30 mouse cellular contexts compared by ENCODE assay signal in the genomic region with DNA sequence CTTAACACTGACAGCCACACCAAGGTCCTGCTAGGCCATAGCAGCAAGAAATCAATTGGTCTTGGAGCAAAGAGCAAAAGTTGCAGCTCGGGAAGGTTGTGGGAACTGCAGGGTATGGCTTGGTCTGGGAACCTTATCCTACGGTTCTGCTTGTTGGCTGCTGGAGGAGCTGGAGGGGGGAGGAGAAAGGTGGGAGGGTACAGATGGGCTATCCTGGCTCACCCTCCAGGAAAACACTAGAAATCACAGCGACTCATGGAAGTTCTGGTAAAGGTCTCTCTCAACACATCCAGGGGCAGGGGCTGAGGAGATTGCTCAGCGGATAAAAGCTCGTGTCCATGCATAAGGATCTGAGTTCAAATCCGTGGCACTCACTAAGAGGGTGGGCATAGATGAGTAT.
"Had no signal": no experiment of that assay in that cellular context is flagged by ENCODE, and none has a peak within 500 bp of the region (broad histone marks: within the 10 kb centered on the region; RNA-seq: fewer than 3 reads in every experiment).

No protein-coding gene starts in this region.

- DNase-seq: liver; liver, embryonic 13.5 days; liver, postnatal 0 days; lung, adult 18-20 months; lung, adult 2 months; lung, embryonic 14.5 days; lung, postnatal 10 days; lung, postnatal 14 days; lung, postnatal 36 days; lung, postnatal 4 days; midbrain, embryonic 14.5 days had no signal

- H3K9me3 ChIP-seq: limb, embryonic 10.5 days; limb, embryonic 12.5 days; limb, embryonic 13.5 days; limb, embryonic 15.5 days; liver, embryonic 13.5 days; liver, embryonic 15.5 days; lung, embryonic 15.5 days; megakaryocyte, embryonic 14.5 days; midbrain, embryonic 12.5 days; midbrain, embryonic 13.5 days; midbrain, embryonic 15.5 days; neural tube, embryonic 12.5 days; neural tube, embryonic 13.5 days had no signal

- H3K4me1 ChIP-seq: limb, embryonic 12.5 days; limb, embryonic 13.5 days; limb, embryonic 15.5 days; liver, embryonic 13.5 days; liver, embryonic 15.5 days; lung, embryonic 15.5 days had no signal

- H3K27ac ChIP-seq: left cerebral cortex, adult 2 months; limb, embryonic 10.5 days; limb, embryonic 12.5 days; limb, embryonic 13.5 days; limb, embryonic 15.5 days; liver, embryonic 13.5 days; liver, embryonic 14.5 days; liver, embryonic 15.5 days; lung, embryonic 15.5 days; macrophage; midbrain, embryonic 13.5 days; midbrain, embryonic 15.5 days; neural tube, embryonic 12.5 days; neural tube, embryonic 13.5 days had no signal

- H3K4me2 ChIP-seq: limb, embryonic 12.5 days; limb, embryonic 13.5 days; limb, embryonic 15.5 days; liver, embryonic 11.5 days; liver, embryonic 13.5 days; liver, embryonic 15.5 days; lung, embryonic 14.5 days; lung, embryonic 15.5 days; midbrain, embryonic 11.5 days; midbrain, embryonic 12.5 days; midbrain, embryonic 13.5 days; midbrain, embryonic 15.5 days; neural tube, embryonic 12.5 days; neural tube, embryonic 13.5 days had no signal

- ATAC-seq: liver, postnatal 0 days; lung, postnatal 0 days; midbrain, embryonic 13.5 days; midbrain, embryonic 15.5 days had no signal

- H3K4me3 ChIP-seq: left cerebral cortex, adult 2 months; limb, embryonic 10.5 days; limb, embryonic 12.5 days; limb, embryonic 13.5 days; limb, embryonic 15.5 days; liver, embryonic 13.5 days; liver, embryonic 15.5 days; lung, embryonic 15.5 days; megakaryocyte, embryonic 14.5 days; midbrain, embryonic 12.5 days; midbrain, embryonic 13.5 days; midbrain, embryonic 15.5 days; myocyte; neural tube, embryonic 12.5 days; neural tube, embryonic 13.5 days had no signal

- H3K27me3 ChIP-seq: liver, embryonic 13.5 days; liver, embryonic 15.5 days; lung, embryonic 15.5 days had no signal

- H3K9ac ChIP-seq: limb, embryonic 12.5 days; limb, embryonic 13.5 days; limb, embryonic 15.5 days; liver, embryonic 13.5 days; liver, embryonic 14.5 days; liver, embryonic 15.5 days; liver, postnatal 0 days; lung, embryonic 14.5 days; lung, embryonic 15.5 days; midbrain, embryonic 12.5 days; midbrain, embryonic 13.5 days; midbrain, embryonic 15.5 days; neural tube, embryonic 12.5 days; neural tube, embryonic 13.5 days had no signal

- H3K36me3 ChIP-seq: limb, embryonic 10.5 days; limb, embryonic 12.5 days; limb, embryonic 13.5 days; limb, embryonic 15.5 days; liver, embryonic 13.5 days; liver, embryonic 15.5 days; lung, embryonic 15.5 days; midbrain, embryonic 12.5 days; midbrain, embryonic 13.5 days; midbrain, embryonic 15.5 days; neural tube, embryonic 12.5 days; neural tube, embryonic 13.5 days had no signal
